Mouse (Mus musculus) stomach, postnatal 0 days (tissue): ENCODE results near the gene Dsn1. TPM values are rescaled to one million over a fixed set of nuclear protein-coding genes. Genes with fewer than 3 reads are reported as not detected.

ENCODE experiments used
- ATAC-seq: fragments of 200-750 bp; cut with Nextera tagmentation; 2 replicates; pipeline ENCODE4 v1.8.0; 2017; ENCODE audit not compliant: low FRiP score, low TSS enrichment
- DNase-seq: peaks from one replicate; pipeline ENCODE4 v3.0.0-alpha.2; 2016; ENCODE audit warnings: low spot score
- H3K27ac ChIP-seq: fragments of 300-500 bp; sonication (generic); replicated peaks from 2 replicates; pipeline ENCODE4 v1.5.1; 2014; ENCODE audit warnings: mild to moderate bottlenecking, control low read depth
- H3K27me3 ChIP-seq: fragments of 300-500 bp; sonication (generic); 2 replicates; pipeline ENCODE4 v1.6.1; 2014; ENCODE audit warnings: low read length; ENCODE audit not compliant: control insufficient read depth, insufficient read depth
- H3K36me3 ChIP-seq: fragments of 300-500 bp; sonication (generic); 2 replicates; pipeline ENCODE4 v1.6.1; 2014; ENCODE audit warnings: low read length, mixed read lengths; ENCODE audit not compliant: control insufficient read depth, insufficient read depth
- H3K4me1 ChIP-seq: fragments of 300-500 bp; sonication (generic); replicated peaks from 2 replicates; pipeline ENCODE4 v1.6.1; 2014; ENCODE audit warnings: antibody characterized with exemption; ENCODE audit not compliant: control insufficient read depth, insufficient read depth
- H3K4me2 ChIP-seq: fragments of 300-500 bp; sonication (generic); replicated peaks from 2 replicates; pipeline ENCODE4 v1.6.1; 2014; ENCODE audit warnings: low read depth, mild to moderate bottlenecking, control low read depth, moderate library complexity
- H3K4me3 ChIP-seq: fragments of 300-500 bp; sonication (generic); 2 replicates; pipeline ENCODE4 v1.5.1; 2014; ENCODE audit warnings: low read depth, low read length, control low read depth
- H3K9ac ChIP-seq: fragments of 300-500 bp; sonication (generic); 2 replicates; pipeline ENCODE4 v1.6.1; 2014; ENCODE audit warnings: mild to moderate bottlenecking, low read length, control low read depth, mixed read lengths
- H3K9me3 ChIP-seq: fragments of 300-500 bp; sonication (generic); 2 replicates; pipeline ENCODE4 v1.6.1; 2016; ENCODE audit warnings: low read length; ENCODE audit not compliant: control insufficient read depth
- CTCF ChIP-seq: IDR thresholded peaks from 2 replicates; pipeline ENCODE4 v1.5.1; 2016; ENCODE audit warnings: antibody characterized with exemption, low read depth, mild to moderate bottlenecking, moderate library complexity
- EP300 ChIP-seq: optimal IDR thresholded peaks from 2 replicates; pipeline ENCODE3; 2016; ENCODE audit warnings: antibody characterized with exemption
- WGBS: fragments of 180-500 bp; shearing (Covaris S2); extraction: QIAGEN DNeasy Blood & Tissue Kit; methylation state at CpG from one replicate; pipeline ENCODE4 v1.1.7; 2014; 5-methylcytosine and 5-hydroxymethylcytosine counted together
- polyA plus RNA-seq: library from polyadenylated mRNA; unstranded; fragments of >200 nt; fragmentation: Nextera tagmentation; extraction: Ambion mirVana; gene quantifications from 2 replicates; pipeline ENCODE4 v1.2.1, GENCODE M21; 2015

Dsn1 gene
- polyA plus RNA-seq, 1 experiment from 2014 or later: 7.9 TPM

GRCm38 (mm10) chr2:157016529-157017270 lies 9.7 kb upstream of the Dsn1 start:
- DNase-seq: no peak
- no peaks in the 10 kb centered on the region for H3K4me1 ChIP-seq
- H3K36me3 ChIP-seq: peaks cover 23% of the 10 kb centered on the region
- H3K9ac ChIP-seq: no peak overlapping the region
- no peak overlapping the region for H3K27ac ChIP-seq
- H3K4me2 ChIP-seq: no peak overlapping the region
- no peak overlapping the region for H3K4me3 ChIP-seq
- no peaks in the 10 kb centered on the region for H3K9me3 ChIP-seq
- no peaks in the 10 kb centered on the region for H3K27me3 ChIP-seq
- 75% methylated on average over 18 of the region's 18 CpGs for WGBS
- no peak for ATAC-seq
- TF ChIP-seq CTCF: peak; percentile 39
- TF ChIP-seq EP300: no peak

GRCm38 (mm10) chr2:157012341-157012740 lies 5.4 kb upstream of the Dsn1 start:
- peaks cover 5% of the 10 kb centered on the region; the same call in 1 of the 2 replicates for H3K36me3 ChIP-seq
- no peaks in the 10 kb centered on the region for H3K9me3 ChIP-seq
- no peaks in the 10 kb centered on the region for H3K27me3 ChIP-seq
- ATAC-seq (peak; percentile 40), DNase-seq (no peak)
- no peak overlapping the region for H3K4me2 ChIP-seq
- H3K4me3 ChIP-seq: no peak overlapping the region
- TF ChIP-seq EP300 (no peak), CTCF (no peak)
- no peak overlapping the region for H3K27ac ChIP-seq
- WGBS: 68% methylated on average over 6 of the region's 6 CpGs
- peaks cover 4% of the 10 kb centered on the region; the same call in 1 of the 2 replicates for H3K4me1 ChIP-seq
- H3K9ac ChIP-seq: no peak overlapping the region

- Histone ChIP-seq H3K27me3 (no peaks in the 10 kb centered on the region), H3K4me1 (peaks cover 4% of the 10 kb centered on the region; the same call in 1 of the 2 replicates), H3K9me3 (no peaks in the 10 kb centered on the region), H3K9ac (no peak overlapping the region), H3K4me2 (0 out of 2 replicates have a peak overlapping the region, but pooled peaks have one; percentile 3), H3K36me3 (no peaks in the 10 kb centered on the region; the same call in 1 of the 2 replicates), H3K27ac (0 out of 2 replicates have a peak overlapping the region, but pooled peaks have one; percentile 8), H3K4me3 (no peak overlapping the region)
- 39% methylated on average over 11 of the region's 11 CpGs for WGBS
- no peak for ATAC-seq
- no peak for DNase-seq
- TF ChIP-seq EP300: no peak
- TF ChIP-seq CTCF: no peak
Measured at GRCm38 (mm10) chr2:157010634-157011310, 3.8 kb upstream of the Dsn1 start.

- Histone ChIP-seq H3K4me1 (peaks cover 4% of the 10 kb centered on the region; the same call in 1 of the 2 replicates), H3K36me3 (no peaks in the 10 kb centered on the region; the same call in 1 of the 2 replicates), H3K9ac (no peak overlapping the region), H3K9me3 (no peaks in the 10 kb centered on the region), H3K4me2 (no peak overlapping the region), H3K4me3 (no peak overlapping the region), H3K27ac (no peak overlapping the region), H3K27me3 (no peaks in the 10 kb centered on the region)
- ATAC-seq (no peak), DNase-seq (no peak)
- TF ChIP-seq EP300 (no peak), CTCF (no peak)
Measured at GRCm38 (mm10) chr2:157010121-157010520, 3.2 kb upstream of the Dsn1 start.

GRCm38 (mm10) chr2:157008509-157008908 lies 1.6 kb upstream of the Dsn1 start:
- Histone ChIP-seq H3K27me3 (no peaks in the 10 kb centered on the region), H3K4me1 (peaks cover 4% of the 10 kb centered on the region; the same call in 1 of the 2 replicates), H3K4me3 (no peak overlapping the region), H3K36me3 (no peaks in the 10 kb centered on the region; the same call in 1 of the 2 replicates), H3K9ac (no peak overlapping the region), H3K27ac (no peak overlapping the region), H3K9me3 (no peaks in the 10 kb centered on the region), H3K4me2 (no peak overlapping the region)
- DNase-seq: no peak
- ATAC-seq: no peak
- no peak for TF ChIP-seq EP300
- no peak for TF ChIP-seq CTCF

- H3K4me3 ChIP-seq: peak overlapping the region; percentile 66
- no peaks in the 10 kb centered on the region for H3K27me3 ChIP-seq
- H3K27ac ChIP-seq: peak overlapping the region; percentile 75
- H3K36me3 ChIP-seq: no peaks in the 10 kb centered on the region; the same call in 1 of the 2 replicates
- peak overlapping the region; percentile 98 for H3K4me2 ChIP-seq
- WGBS: 27% methylated on average over 5 of the region's 5 CpGs
- peak overlapping the region; percentile 73 for H3K9ac ChIP-seq
- DNase-seq: no peak
- H3K9me3 ChIP-seq: no peaks in the 10 kb centered on the region
- H3K4me1 ChIP-seq: peaks cover 4% of the 10 kb centered on the region; the same call in 1 of the 2 replicates
- TF ChIP-seq CTCF (no peak), EP300 (no peak)
- no peak; the same call in 1 of the 2 replicates for ATAC-seq
Measured at GRCm38 (mm10) chr2:157007234-157007596, 261 bp upstream of the Dsn1 start.
